Mouse (Mus musculus) embryonic facial prominence, embryonic 13.5 days (tissue): Measurements from ENCODE around the gene Nhlh1. TPM values are rescaled to one million over a fixed set of nuclear protein-coding genes. Genes with fewer than 3 reads are reported as not detected.
A peak's percentile ranks its signal among the peaks of the same experiment; 100 is the strongest.

Experiments used
- ATAC-seq: fragments of 200-750 bp; cut with Nextera tagmentation; 2 replicates; pipeline ENCODE4 v1.8.0; 2017; ENCODE audit warnings: low read depth; ENCODE audit not compliant: insufficient number of reproducible peaks, insufficient read depth, low FRiP score, low TSS enrichment
- H3K27ac ChIP-seq: fragments of 300-500 bp; sonication (generic); 2 replicates; pipeline ENCODE4 v1.5.1; 2015; ENCODE audit warnings: moderate library complexity, mild to moderate bottlenecking, inconsistent platforms
- H3K27me3 ChIP-seq: fragments of 300-500 bp; sonication (generic); 2 replicates; pipeline ENCODE4 v1.6.1; 2015; ENCODE audit warnings: mild to moderate bottlenecking, inconsistent platforms
- H3K36me3 ChIP-seq: fragments of 300-500 bp; sonication (generic); 2 replicates; pipeline ENCODE4 v1.6.1; 2015; ENCODE audit warnings: mild to moderate bottlenecking, inconsistent platforms
- H3K4me1 ChIP-seq: fragments of 300-500 bp; sonication (generic); 2 replicates; pipeline ENCODE4 v1.6.1; 2015; ENCODE audit warnings: inconsistent platforms
- H3K4me2 ChIP-seq: fragments of 300-500 bp; sonication (generic); 2 replicates; pipeline ENCODE4 v1.6.1; 2015; ENCODE audit warnings: moderate library complexity, mild to moderate bottlenecking, inconsistent platforms
- H3K4me3 ChIP-seq: fragments of 300-500 bp; sonication (generic); 2 replicates; pipeline ENCODE4 v1.5.1; 2015; ENCODE audit warnings: mild to moderate bottlenecking, inconsistent platforms
- H3K9ac ChIP-seq: fragments of 300-500 bp; sonication (generic); 2 replicates; pipeline ENCODE4 v1.6.1; 2015; ENCODE audit warnings: mild to moderate bottlenecking, inconsistent platforms
- H3K9me3 ChIP-seq: fragments of 300-500 bp; sonication (generic); 2 replicates; pipeline ENCODE4 v1.6.1; 2016; ENCODE audit warnings: inconsistent platforms
- WGBS: fragments of 180-500 bp; shearing (Covaris S2); methylation state at CpG from one replicate; pipeline ENCODE4 v1.1.7; 2015; ENCODE audit warnings: mixed read lengths; 5-methylcytosine and 5-hydroxymethylcytosine counted together
- polyA plus RNA-seq: library from polyadenylated mRNA; unstranded; fragments of >200 nt; fragmentation: Nextera tagmentation; extraction: Ambion mirVana; gene quantifications from 2 replicates; pipeline ENCODE4 v1.2.1, GENCODE M21; 2015

Nhlh1 gene
- polyA plus RNA-seq, 1 experiment from 2014 or later, result 0.66 TPM

DNA sequence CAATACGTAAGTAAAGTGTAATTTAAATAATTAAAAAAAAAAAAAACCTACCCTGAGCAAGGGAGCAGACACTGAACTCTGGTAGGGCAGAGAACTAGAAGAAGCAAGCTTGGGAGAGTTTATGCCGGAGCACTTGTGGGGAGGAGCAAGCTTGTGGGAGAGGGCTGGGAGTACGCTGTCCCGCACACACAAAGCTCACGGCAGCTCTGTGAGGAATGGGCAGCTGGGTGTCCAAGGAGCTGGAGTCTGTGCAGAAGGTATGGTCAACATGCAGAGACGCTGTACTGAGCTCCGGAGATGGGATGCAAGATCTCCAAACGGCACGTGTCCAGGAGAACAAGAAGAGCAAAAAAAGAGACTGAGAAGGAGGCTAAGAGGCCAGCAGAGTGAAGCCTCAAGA is 42.6 kb downstream of the Nhlh1 start:
- no peak overlapping the region for H3K9ac ChIP-seq
- H3K9me3 ChIP-seq, result no peaks in the 10 kb centered on the region
- ATAC-seq, result no peak
- 0 out of 2 replicates have a peak overlapping the region, but pooled peaks have one; percentile 83 for H3K27ac ChIP-seq
- H3K27me3 ChIP-seq, result no peaks in the 10 kb centered on the region
- H3K36me3 ChIP-seq, result peaks cover 33% of the 10 kb centered on the region
- H3K4me3 ChIP-seq, result no peak overlapping the region
- H3K4me1 ChIP-seq, result peaks cover 50% of the 10 kb centered on the region
- WGBS, result 77% methylated on average over 9 of the region's 9 CpGs
- no peak overlapping the region for H3K4me2 ChIP-seq

DNA sequence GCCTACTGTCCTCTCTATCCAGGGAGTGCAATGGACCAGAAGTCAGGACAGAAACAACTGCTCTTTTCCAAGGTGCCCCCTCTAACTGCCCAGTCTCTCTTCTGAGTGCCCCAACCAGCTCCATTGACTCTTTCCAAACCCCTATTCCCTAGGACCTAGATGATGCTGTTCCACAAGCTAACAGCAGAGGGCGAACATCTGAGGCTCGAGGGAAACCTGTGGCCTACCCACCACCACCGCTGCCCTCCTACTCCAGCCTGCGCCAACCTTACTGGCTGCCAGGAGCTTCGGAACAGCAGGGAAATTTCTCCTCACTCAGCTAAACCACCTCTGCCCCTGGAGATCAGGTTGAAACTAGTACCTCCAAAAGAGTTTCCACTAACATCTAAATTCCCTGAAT is 45.3 kb downstream of the Nhlh1 start:
- ATAC-seq, result no peak
- Histone ChIP-seq H3K4me1 (peaks cover 24% of the 10 kb centered on the region), H3K4me2 (no peak overlapping the region), H3K27ac (peak overlapping the region; percentile 17; the same call in 1 of the 2 replicates), H3K4me3 (no peak overlapping the region), H3K9ac (no peak overlapping the region), H3K36me3 (peaks cover 61% of the 10 kb centered on the region), H3K9me3 (no peaks in the 10 kb centered on the region), H3K27me3 (no peaks in the 10 kb centered on the region)
- WGBS, result 17% methylated on average over 5 of the region's 5 CpGs

GRCm38 (mm10) chr1:172010042-172010824 is 47.1 kb downstream of the Nhlh1 start:
- Histone ChIP-seq H3K4me1 (peaks cover 6% of the 10 kb centered on the region), H3K4me2 (no peak overlapping the region), H3K9me3 (no peaks in the 10 kb centered on the region), H3K9ac (0 out of 2 replicates have a peak overlapping the region, but pooled peaks have one; percentile 3), H3K36me3 (peaks cover 79% of the 10 kb centered on the region), H3K27me3 (no peaks in the 10 kb centered on the region), H3K27ac (no peak overlapping the region), H3K4me3 (no peak overlapping the region)
- ATAC-seq, result no peak
- WGBS, result 89% methylated on average over 20 of the region's 20 CpGs

DNA sequence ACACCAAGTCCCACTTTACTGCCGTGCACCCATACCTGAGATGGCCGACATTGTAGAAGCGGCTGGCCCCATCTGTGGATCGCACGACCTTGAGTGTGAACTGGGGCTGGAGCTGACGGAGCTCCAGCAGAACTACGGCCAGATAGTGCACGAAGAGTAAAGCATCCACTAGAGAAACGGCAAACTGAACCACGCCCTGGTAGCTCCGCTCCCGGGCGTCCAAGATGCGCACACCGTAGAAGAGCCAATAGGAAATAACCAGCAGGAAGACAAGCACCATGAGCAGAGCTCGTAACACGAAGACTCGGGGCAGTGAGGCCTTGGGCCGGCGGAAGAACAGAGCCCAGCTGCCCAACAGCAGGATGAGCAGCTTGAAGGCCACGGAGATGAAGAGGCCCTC is 48.0 kb downstream of the Nhlh1 start:
- Histone ChIP-seq H3K9ac (no peak overlapping the region), H3K4me2 (no peak overlapping the region), H3K27me3 (no peaks in the 10 kb centered on the region), H3K4me1 (no peaks in the 10 kb centered on the region), H3K36me3 (peaks cover 87% of the 10 kb centered on the region), H3K9me3 (no peaks in the 10 kb centered on the region), H3K27ac (no peak overlapping the region), H3K4me3 (no peak overlapping the region)
- 93% methylated on average over 21 of the region's 21 CpGs for WGBS
- ATAC-seq, result no peak

DNA sequence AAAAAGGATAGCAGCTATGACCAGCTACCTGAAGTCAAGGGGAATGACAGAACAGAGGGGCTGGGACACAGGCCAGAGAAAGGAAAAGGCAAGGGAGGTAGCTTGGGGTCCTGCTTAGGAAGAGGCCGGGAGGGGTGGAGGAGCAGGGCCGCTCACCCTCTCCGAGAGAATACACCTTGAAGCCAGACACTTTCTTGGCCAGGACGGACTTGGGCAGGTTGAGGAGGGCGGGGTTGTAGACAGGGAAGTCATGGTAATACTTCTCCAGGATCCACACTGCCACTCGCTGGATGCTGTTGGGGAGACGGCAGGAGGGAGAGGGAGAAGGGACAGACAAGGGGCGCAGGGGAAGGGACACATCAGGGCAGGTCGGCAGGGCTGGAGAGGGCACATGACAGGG is 49.0 kb downstream of the Nhlh1 start:
- no peak overlapping the region for H3K27ac ChIP-seq
- no peak for ATAC-seq
- H3K9me3 ChIP-seq, result no peaks in the 10 kb centered on the region
- H3K4me3 ChIP-seq, result no peak overlapping the region
- 86% methylated on average over 9 of the region's 9 CpGs for WGBS
- no peak overlapping the region for H3K9ac ChIP-seq
- H3K27me3 ChIP-seq, result no peaks in the 10 kb centered on the region
- no peak overlapping the region for H3K4me2 ChIP-seq
- H3K36me3 ChIP-seq, result peaks cover 95% of the 10 kb centered on the region
- no peaks in the 10 kb centered on the region for H3K4me1 ChIP-seq

- H3K9ac ChIP-seq, result no peak overlapping the region
- WGBS, result 95% methylated on average over 21 of the region's 21 CpGs
- no peak overlapping the region for H3K4me3 ChIP-seq
- H3K4me1 ChIP-seq, result no peaks in the 10 kb centered on the region
- no peak for ATAC-seq
- H3K27me3 ChIP-seq, result no peaks in the 10 kb centered on the region
- H3K4me2 ChIP-seq, result no peak overlapping the region
- H3K9me3 ChIP-seq, result no peaks in the 10 kb centered on the region
- peaks cover 95% of the 10 kb centered on the region for H3K36me3 ChIP-seq
- H3K27ac ChIP-seq, result no peak overlapping the region
Observed at GRCm38 (mm10) chr1:172007761-172008160, 49.6 kb downstream of the Nhlh1 start.

Other genes starting within 250 kb of the Nhlh1 start
- gene Cd84, start 217.9 kb downstream of the Nhlh1 start, polyA plus RNA-seq, result 1.2 and 1.3 TPM in 2 replicates
- not detected in 2 replicates for gene Gm10521, start 161.9 kb downstream of the Nhlh1 start, polyA plus RNA-seq
- gene Slamf6, start 140.1 kb downstream of the Nhlh1 start, polyA plus RNA-seq, result 0.21 TPM in 1 of 2 replicates, not detected in the other
- gene Vangl2, start 29.1 kb downstream of the Nhlh1 start, polyA plus RNA-seq, result 22.1 and 25.2 TPM in 2 replicates
- gene Copa, start 25.0 kb upstream of the Nhlh1 start, polyA plus RNA-seq, result 216 and 239 TPM in 2 replicates
- 103 and 106 TPM in 2 replicates for gene Ncstn, start 25.2 kb upstream of the Nhlh1 start, polyA plus RNA-seq
- 133 and 152 TPM in 2 replicates for gene Pex19, start 69.2 kb upstream of the Nhlh1 start, polyA plus RNA-seq
- gene Dcaf8, start 90.5 kb upstream of the Nhlh1 start, polyA plus RNA-seq, result 150 and 153 TPM in 2 replicates
- 79.3 and 83.7 TPM in 2 replicates for gene Pea15a, start 149.2 kb upstream of the Nhlh1 start, polyA plus RNA-seq
- 2.1 and 4.3 TPM in 2 replicates for gene Casq1, start 162.3 kb upstream of the Nhlh1 start, polyA plus RNA-seq
- gene Atp1a4, start 200.8 kb upstream of the Nhlh1 start, polyA plus RNA-seq, result not detected in 2 replicates
- gene Igsf8, start 204.1 kb upstream of the Nhlh1 start, polyA plus RNA-seq, result 46.9 and 49.8 TPM in 2 replicates
- gene Atp1a2, start 240.5 kb upstream of the Nhlh1 start, polyA plus RNA-seq, result 1.9 and 2.5 TPM in 2 replicates